Comparison of ENCODE assay signal across 29 mouse cellular contexts in the genomic region with DNA sequence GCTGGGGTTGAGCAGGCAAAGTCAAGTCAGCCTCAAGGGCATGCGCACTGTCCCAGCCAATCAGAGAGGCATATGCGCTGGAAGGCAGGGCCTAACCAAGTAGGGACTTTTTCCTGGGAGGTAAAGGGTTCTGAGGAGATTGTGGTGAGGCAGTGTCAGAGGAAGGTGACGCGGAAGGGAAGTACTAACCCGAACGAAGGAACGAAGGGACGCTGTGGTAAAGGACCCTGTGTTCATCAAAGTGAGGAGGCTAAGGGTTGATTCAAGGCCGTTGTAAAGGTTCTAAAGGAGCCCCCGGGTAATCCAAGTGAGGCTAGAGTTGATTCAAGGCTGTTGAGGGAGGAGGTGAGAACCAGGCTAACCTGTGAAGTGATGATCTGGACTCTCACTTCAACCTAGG. TPM values are rescaled to one million over a fixed set of nuclear protein-coding genes. Genes with fewer than 3 reads are reported as not detected.
"Had no signal": no experiment of that assay in that cellular context is flagged by ENCODE, and none has a peak within 500 bp of the region (broad histone marks: within the 10 kb centered on the region; RNA-seq: fewer than 3 reads in every experiment).

No protein-coding gene starts in this region.

RNA-seq across cellular contexts. Expression of gene Gm6890, which starts 14.5 kb away (rescaled TPM):
- total RNA-seq: common myeloid progenitor, adult 5-6 weeks; forebrain, postnatal 0 days; gastrocnemius, adult 18-20 months; gastrocnemius, adult 2 months; gastrocnemius, adult 8-10 months; gastrocnemius, postnatal 14 days; gastrocnemius, postnatal 25 days; gastrocnemius, postnatal 36 days; gastrocnemius, postnatal 4 days; granulocyte monocyte progenitor cell, adult 5-6 weeks; heart, adult 18-20 months; heart, adult 2 months; heart, adult 8-10 months had no signal
- polyA plus RNA-seq: cortical plate, adult 2 months; embryonic facial prominence, embryonic 10.5 days; embryonic facial prominence, embryonic 11.5 days; embryonic facial prominence, embryonic 12.5 days; embryonic facial prominence, embryonic 13.5 days; erythroblast, embryonic 14.5 days; forebrain, embryonic 10.5 days; forebrain, embryonic 11.5 days; forebrain, embryonic 12.5 days; forebrain, embryonic 13.5 days; forebrain, embryonic 14.5 days; forebrain, embryonic 15.5 days; forebrain, embryonic 16.5 days; forebrain, postnatal 0 days; frontal cortex, adult 2 months; gonadal fat pad, adult 2 months; heart, adult 2 months; heart, embryonic 10.5 days had no signal
